Mouse (Mus musculus) heart, adult 8-10 months (tissue): Measurements from ENCODE around the gene Spi1. TPM values are rescaled to one million over a fixed set of nuclear protein-coding genes. Genes with fewer than 3 reads are reported as not detected.
A peak's percentile ranks its signal among the peaks of the same experiment; 100 is the strongest.
"Not testable (repeated sequence)": the region's sequence is repeated elsewhere in the genome, so short reads cannot be mapped to it uniquely, and the experiment has no call there.

Experiments
- DNase-seq: peaks from one replicate; pipeline ENCODE4 v3.0.0; 2022; ENCODE audit warnings: low spot score
- total RNA-seq, 4 experiments: library from RNA; stranded (reverse); gene quantifications; 2 replicates each; pipeline ENCODE4 v1.2.4; 2022

The Spi1 gene
- 1 to 10 TPM; 2.8 to 6.1 (median 3.2) TPM for total RNA-seq

DNA sequence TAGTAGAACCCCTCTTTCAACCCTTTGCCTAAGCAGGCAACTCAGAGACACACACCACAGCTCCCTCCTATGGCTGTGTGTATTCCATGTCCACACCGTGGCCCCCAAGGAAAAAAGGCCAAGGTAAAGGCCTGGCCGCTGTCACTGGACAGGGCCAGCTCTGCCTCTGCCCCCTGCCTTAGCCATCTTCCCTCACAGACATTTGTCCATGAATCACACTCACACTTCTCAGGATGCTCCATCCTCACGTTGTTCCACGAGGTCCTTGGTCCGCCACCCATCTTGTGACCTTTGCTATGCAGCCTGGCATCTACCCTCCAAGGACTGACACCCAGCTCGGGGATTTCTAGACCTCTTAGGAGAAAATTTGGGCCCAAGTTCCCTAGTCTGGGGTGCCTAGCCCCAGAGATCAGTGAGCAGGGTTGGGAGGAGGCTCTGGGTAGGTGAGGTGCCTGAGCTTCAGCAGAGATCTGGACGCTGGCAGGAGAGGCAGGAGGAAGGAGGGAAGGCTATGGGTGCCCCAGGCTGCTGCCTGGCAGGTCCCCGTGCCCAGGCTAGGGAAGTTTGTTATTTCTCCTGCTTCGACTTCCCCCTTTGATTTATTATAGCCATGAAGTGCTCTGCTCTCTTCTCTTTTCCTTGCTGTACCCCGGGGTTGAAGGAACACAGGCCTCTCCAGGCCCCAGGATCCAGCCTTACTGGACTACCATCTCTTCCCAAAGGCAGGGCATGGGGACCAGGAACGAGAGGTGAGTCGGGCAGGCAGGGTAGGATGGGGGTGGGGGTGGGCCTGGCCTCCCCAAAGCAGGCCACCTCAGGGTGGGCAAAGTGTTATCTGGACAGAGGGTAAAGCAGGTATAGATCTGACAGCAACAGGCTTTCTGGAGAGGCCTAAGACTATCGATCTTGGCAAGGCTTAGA is at the start of gene Spi1:
Spi1 (plus strand) TSS at position 616 of the 921 bp plus-strand sequence.
- DNase-seq, result no peak

DNA sequence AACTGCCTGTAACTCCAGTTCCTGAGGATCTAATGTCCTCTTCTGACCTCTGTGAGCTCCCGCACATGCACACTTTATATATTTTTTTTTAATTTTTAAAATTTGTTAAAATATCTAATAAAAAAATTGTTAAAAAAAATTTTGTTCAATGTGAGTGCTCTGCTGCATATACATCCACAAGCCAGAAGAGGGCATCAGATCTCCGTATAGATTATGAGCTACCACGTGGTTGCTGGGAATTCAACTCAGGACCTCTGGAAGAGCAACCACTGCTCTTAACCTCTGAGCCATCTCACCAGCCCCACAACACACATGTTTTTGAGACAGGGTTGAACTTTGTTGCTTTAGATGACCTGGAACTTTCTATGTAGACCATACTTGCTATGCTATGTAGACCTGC is 49.2 kb upstream of the Spi1 start:
- DNase-seq, result no peak

DNA sequence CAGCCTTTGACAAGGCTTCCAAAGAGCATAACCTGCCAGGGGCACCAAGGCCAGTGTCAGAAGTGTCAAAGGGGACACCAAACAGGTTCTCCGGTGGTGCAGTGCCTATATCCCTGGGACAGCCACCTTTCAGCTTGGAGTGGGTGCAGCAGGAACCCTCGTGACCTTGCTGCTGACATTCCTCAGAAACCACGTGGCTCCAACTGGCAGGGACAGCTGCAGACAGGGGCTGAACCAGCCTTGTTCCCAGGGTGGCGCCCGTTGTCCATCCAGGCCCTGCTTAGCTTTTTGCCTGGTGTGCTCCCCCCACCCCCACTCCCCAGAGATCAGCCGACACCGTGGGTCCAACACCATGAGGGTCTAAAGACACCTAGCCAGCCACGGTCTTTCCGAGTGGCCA is 46.8 kb upstream of the Spi1 start, which contains the start of gene Rapsn:
Rapsn (plus strand) TSS at position 236 of the 400 bp plus-strand sequence.
- DNase-seq, result peak; percentile 53

DNA sequence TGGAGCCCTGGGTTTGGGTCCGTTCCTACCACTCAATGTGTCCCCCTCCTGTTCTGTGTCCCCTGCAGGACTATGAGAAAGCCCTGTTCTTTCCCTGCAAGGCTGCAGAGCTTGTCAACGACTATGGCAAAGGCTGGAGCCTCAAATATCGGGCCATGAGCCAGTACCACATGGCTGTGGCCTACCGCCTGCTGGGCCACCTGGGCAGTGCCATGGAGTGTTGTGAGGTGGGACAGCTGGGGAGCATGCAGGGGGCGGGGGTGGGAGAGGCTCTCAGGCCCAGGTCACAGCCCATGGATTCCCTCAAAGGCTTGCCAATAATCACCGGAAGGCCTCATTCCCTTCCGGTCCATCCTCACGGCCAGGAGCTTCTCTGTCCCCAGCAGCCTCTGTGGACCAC is 40.4 kb upstream of the Spi1 start:
- no peak for DNase-seq

DNA sequence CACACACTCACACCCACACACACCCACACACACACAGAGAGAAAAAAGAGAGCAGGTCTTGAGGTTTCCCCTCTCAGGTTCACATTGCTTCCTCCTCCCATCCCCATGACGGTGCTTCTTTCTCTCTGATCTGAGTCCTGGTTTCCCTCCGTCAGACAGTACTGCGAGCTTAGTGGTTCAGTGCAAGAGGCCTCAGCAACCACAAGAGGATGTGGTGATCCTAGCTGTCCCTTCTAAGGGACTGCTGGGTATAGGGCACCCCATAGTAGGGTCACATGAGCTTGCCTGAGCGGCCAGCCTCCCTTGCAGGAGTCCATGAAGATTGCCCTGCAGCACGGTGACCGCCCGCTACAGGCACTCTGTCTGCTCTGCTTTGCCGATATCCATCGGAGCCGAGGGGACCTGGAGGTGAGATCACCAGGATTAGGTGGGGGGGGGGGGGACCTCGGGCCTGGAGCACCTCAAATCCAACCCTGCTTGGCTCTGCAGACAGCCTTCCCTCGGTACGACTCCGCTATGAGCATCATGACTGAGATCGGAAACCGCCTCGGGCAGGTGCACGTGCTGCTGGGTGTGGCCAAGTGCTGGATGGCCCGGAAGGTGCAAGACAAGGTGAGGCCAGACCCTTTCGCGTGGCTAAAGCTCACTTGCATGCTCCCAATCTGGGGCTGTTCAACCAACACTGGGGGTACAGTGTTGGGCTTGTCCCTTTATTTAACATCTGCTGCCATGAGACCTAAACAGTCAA is 39.4 kb upstream of the Spi1 start:
- DNase-seq, result no peak

DNA sequence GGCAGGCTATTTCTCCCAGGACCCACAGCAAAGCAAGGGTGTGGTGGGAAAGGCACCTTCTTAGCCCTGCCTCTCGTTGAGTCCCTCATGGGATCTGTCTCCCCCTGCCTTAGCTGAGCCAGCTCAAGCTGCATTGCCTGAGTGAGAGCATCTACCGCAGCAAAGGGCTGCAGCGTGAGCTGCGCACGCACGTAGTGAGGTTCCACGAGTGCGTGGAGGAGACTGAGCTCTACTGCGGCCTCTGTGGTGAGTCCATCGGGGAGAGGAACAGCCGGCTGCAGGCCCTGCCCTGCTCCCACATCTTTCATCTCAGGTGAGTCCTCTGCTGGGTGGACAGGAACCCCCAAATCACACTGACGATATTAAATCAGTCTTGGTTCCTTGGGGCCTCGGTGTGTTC is 37.5 kb upstream of the Spi1 start:
- DNase-seq, result no peak

DNA sequence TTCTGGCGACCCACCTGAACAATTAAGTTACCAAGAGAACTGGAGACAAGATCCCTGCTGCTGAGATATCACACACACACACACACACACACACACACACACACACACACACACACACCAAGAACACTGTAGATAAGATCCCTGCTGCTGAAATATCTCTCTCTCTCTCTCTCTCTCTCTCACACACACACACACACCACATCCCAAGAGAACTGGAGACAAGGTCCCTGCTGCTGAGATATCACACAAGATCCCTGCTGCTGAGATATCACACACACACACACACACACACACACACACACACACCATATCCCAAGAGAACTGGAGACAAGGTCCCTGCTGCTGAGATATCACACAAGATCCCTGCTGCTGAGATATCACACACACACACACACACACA is 36.4 kb upstream of the Spi1 start:
- not testable (repeated sequence) for DNase-seq

DNA sequence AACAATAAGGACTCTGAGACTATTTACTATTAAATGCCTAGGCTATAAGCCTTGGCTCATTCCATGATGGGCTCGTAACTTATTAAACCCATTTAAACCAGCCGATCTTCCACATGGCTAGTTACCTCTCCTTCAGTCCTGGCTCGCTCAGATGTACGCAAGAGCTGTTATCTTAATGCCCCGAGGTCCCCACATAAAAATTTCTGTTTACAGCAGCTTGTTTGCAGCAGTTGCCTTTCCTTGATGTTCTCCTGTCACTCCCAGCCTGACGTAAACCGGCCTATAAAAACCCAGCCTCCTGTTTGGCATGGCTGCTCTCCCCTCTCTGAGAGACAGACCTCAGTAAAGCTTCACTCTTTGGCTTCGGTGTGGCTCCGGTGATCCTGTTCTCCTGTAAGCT is 34.8 kb upstream of the Spi1 start:
- no peak for DNase-seq

DNA sequence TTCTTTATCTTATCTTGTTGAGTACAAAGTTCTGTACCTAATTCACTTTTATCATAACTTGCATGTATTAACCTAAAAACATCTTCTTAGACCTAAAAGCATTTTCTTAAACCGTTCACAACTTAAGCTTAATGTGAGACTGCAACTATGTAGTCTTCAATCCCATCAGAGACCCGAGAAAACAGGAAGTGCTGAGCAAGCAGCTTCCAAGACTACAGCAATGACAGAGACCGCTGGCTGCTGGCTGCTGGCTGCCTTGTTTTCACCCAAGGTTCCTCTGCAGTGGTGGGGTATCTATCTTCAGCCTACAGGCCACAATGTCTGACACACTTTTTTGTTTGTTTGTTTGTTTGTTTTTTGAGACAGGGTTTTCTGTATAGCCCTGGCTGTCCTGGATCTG is 30.3 kb upstream of the Spi1 start:
- DNase-seq, result no peak

DNA sequence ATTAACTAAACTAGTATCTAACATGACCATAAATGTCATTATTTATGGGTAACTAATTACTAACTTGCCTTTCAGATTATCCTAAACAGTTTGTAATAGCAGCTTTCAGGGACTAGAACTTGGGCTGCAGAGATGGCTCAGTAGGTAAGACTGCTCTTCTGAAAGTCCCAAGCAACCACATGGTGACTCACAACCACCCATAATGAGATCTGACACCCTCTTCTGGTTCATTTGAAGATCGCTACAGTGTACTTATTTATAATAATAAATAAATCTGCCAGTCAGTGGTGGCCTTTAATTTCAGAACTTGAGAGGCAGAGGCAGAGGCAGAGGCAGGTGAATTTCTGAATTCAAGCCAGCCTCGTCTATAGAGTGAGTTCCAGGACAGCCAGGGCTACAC is 29.4 kb upstream of the Spi1 start:
- no peak for DNase-seq

DNA sequence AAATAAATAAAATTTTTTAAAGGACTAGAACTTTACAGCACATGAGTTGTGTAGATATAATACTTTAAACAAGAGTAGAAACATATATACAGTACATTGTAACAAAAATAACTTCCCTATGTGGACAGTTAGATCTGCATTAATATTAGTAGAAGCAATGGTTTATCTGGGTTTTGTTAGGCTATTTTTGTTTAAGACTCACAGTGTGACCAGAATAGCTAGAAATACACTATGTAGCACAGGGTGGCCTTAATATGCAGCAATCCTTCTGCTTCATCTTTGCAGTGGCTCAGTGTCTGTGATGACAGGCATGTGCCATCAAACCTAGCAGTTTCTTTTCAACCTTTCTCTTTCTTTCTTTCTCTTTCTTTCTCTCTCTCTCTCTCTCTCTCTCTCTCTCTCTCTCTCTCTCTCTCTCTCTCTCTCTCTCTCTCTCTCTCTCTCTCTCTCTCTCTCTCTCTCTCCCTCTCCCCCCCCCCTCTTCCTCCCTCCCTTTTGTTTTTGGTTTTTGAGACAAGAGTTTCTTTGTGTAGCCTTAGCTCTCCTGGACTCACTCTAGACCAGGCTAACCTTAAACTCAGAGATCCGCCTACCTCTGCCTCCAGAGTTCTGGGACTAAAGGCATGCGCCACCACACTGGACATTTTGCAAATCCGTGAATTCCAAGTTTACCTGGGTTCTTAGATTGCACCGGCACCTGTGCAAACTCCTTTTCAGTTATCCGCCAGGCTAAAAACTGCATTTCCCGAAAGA is 28.8 kb upstream of the Spi1 start:
- DNase-seq, result no peak

DNA sequence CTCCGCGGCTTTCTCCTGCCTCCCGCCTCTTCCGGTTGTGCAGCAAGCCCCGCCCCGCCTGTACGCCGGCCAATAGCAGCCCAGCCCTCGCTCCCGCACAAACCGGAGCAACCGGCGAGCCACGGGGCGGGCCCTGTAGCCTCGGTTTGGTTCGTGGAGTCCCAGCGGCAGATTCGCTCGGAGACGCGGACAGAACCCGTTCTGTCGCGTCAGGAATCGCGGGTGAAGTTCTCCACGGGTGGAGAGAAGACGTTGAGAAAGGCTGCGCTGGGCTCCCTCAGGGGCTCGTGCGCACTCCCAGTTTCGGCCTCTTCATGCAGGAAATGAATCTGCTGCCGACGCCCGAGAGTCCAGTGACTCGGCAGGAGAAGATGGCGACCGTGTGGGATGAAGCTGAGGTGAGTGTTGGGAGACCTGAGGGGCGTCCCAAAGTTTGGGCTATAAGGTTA is 28.2 kb upstream of the Spi1 start, which contains the start of gene Psmc3:
Psmc3 (plus strand) TSS at position 76 of the 449 bp plus-strand sequence.
- DNase-seq, result peak; percentile 97

DNA sequence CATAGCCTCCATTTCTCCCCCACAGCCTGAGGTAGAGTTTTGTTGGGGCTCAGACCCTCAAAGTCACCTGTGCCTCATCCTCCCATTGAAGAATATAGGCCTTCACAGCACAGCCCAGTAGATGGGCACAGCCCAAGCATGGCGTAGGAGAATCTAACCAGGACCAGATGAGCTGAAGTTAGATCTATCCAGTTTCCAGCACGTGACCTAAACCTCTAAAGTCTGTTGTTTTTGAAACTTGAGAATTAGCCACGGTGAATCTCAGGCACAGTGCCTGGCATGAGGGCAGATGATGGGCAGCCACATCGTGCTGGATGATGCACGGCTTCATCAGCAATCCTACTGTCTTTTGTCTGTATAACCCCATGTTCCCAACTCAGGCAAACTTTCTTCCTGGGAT is 23.8 kb upstream of the Spi1 start:
- DNase-seq, result no peak

DNA sequence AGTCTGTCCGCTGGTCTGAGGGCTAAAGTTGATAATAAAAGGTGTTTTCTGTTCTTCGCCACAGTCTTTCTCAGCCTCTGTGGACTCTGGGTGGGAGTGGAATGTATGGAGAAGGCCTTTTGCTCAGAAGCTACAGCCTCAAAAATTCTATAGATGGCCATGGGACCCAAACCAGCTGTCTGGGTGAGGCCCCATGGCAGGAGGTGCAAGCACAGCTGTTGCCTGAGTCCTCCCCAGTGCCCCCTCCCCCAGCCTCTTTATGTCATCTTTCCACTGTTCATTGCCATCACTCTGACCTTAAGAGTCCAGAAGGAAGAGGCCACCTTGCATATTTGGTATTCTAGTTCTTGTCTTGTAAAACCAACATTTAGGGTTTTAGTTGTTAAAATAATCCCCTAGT is 22.8 kb upstream of the Spi1 start:
- DNase-seq, result no peak

DNA sequence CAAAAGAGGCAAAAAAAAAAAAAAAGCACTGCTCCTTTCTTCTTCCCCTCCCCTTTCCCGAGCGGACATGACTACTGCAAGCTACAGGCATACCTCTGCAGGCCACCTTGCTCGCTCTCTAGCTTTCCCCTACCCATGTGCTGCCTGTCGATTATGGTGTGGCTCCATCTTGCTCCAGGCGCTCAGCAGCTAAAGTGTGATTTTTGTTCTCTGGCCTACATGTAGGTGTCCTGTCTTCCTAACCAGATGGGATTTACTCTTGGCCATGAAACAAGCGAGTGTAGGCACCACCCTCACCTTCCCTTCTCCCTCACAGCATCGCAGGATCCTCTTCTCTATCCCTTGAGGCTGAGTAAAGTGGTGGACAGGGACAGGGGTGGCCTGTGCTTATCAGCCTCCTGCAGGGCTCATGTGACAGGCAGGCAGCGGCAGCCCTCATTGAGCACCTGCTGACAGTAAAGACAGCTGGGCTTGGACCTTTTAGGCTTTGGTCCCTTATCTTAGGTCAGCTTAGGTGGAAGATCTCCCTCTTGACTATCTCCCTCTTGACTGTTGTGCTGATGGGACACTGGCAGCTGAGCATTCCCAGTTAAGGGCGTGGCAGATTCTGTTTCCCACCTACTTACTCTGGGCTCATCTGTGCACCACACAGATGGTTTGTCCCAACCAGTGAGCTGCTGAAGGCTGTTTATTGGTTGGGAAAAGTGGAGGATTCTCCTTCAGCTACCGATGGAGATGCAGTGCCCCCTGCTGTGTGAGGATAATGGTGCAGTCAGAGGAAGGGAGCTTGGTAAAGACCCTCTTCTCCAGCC is 21.4 kb upstream of the Spi1 start:
- no peak for DNase-seq

DNA sequence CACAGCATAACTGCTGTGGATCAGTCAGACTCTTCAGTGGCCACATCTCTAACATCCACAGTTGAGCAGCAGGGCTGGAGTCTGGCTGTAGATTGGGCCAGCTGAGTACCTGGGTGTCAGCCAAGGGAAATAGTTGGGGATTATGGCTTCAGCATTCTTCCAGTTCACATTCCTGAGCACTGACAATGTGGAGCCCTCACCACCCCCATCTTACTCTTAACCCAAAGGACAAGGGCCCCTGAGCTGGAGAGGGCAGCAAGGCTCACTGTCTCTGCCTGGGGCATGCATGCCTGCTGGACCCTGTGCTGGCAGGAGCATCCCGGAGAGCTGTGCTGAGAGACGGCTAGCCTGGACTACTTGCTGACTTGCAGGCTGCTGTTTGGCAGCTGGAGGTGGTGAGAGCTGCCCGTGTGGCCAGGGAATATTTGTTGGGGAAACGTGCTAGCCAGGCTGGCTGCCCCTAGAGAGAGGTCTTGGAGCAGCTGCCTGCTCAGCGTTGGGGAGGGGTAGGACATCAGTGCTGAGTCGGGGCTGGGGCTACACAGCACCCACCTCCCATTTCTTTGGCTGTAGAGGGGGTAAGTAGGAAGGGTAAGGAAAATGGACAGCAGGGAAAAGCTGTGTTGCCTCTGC is 20.2 kb upstream of the Spi1 start:
- no peak for DNase-seq

DNA sequence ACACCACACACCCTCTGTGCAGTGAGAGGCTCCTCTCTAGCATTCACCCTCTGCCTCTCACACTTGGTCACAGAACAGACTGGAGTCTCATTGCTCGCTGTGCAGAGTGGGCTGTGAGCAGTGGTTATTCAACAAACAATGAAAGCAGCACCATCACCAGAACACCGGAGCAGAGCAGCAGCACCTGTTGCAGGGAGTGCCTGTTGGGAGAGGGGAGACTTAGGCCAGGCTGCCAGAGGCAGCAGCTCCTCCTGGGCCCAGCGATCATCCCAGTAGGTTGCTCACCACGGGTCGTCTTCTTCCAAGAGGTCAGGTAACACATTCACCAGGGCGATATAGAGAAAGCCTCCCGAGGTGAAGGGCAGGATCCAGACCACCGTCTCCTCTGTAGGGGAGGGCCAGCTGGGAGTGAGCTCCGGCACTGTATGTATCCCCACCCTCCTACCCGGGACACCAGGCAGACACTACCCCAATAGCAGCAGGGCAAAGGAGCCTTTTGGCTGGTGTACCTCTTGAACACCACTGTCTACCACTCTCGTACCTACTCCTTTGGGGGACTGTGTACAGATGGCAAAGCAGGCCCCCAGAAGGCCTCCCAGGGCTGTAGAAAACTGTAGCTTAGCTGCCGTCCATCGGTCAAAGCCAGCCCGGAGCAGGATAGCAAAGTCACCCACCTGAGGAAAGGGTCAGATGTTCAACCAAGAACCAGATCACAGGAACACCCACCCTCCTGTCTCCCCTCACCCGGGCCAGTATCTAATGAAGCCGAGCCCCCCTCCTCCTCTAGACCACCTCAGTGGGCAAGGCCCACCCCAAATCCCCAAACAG is 19.2 kb upstream of the Spi1 start:
- DNase-seq, result no peak

DNA sequence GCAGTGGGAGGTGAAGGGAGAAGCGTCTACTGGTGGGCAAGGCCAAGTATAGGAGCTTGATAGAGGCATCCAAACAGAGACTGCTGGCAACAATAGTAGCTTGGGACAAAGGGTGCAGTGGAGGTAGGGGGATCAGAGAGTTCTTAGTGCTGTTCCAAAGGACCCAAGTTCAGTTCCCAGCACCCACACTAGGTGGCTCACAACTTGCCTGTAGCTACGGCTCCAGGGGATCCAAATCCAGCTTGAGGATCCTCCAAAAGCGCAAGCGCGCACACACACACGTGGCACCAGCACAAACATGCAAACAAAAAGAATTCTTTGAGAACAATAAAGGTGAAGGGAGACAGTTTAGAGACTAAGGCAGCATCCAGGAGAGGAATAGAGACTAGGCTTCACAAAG is 18.0 kb upstream of the Spi1 start:
- no peak for DNase-seq

DNA sequence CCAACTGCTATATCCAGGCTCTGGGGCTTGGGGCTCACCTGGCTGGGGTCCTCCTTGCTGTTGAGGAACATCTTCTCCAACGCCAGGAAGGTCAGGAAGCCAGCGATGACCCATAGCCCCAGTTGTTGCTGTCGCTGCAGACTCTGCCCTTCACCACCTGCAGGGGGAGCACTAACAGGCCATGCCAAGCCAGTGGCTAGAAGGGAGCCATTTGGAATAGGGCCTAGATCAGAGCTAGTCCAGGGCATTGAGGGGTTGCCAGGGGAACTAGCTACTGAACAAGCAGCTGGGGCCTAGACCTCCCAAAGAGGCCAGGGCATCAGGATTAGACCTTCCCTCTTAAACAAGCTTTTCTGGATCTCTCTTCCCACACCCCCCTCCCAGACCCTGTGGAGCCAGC is 16.6 kb upstream of the Spi1 start:
- DNase-seq, result no peak

DNA sequence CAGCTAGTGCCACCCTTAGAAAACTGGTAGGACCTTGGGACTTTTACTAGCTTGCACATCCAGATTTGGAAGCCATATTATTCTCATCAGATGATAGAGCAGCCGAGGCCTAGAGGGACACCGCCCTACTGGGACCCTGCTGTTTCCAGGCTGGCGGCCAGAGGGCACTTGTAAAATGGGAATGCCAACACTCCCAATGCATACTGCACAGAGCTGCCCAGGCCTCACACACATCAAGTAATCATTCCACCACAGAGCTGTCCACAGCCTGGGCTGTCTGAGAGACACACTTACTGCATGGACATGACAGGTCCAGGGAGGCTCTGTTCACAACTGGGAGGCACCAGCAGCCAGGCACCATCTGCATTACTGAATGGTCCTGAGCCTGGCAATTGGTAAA is 15.7 kb upstream of the Spi1 start:
- DNase-seq, result no peak
